Mouse (Mus musculus): ENCODE measurements at regions not wholly inside any gene's neighbourhood (a gene's known extent, or its start where the extent isn't known, plus 50 kb on each side); places are given as distances from the start of the nearest gene placed in this dataset.

GRCm38 (mm10) chr1:163562166-163562733, 158.8 kb upstream of the Gorab start:
- ATAC-seq (replicated peaks; ENCODE audit: low FRiP score, low read depth) (no peak), DNase-seq (ENCODE audit: low spot score) (no peak)
- H3K36me3 ChIP-seq (ENCODE audit: insufficient read depth, low read length) = no peaks in the 10 kb centered on the region
- H3K27me3 ChIP-seq (ENCODE audit: insufficient read depth, low read length) = no peaks in the 10 kb centered on the region
- H3K9ac ChIP-seq (ENCODE audit: low read depth, low read length) = no peak overlapping the region
- H3K4me3 ChIP-seq (replicated peaks; ENCODE audit: low read depth, low read length) = no peak overlapping the region
- no peak overlapping the region for H3K4me2 ChIP-seq (ENCODE audit: low read length)
- no peaks in the 10 kb centered on the region for H3K9me3 ChIP-seq (replicated peaks; ENCODE audit: low read length)
- H3K4me1 ChIP-seq (replicated peaks; ENCODE audit: insufficient read depth, low read length) = no peaks in the 10 kb centered on the region
- 37% methylated on average over 4 of the region's 4 CpGs for WGBS
- TF ChIP-seq CTCF (IDR thresholded peaks at IDR 0.05; ENCODE audit: low read depth) = no peak
- H3K27ac ChIP-seq = no peak overlapping the region

- DNase-seq (ENCODE audit: low spot score) = no peak
- Histone ChIP-seq H3K4me1 (replicated peaks; ENCODE audit: insufficient read depth, low read length) (no peaks in the 10 kb centered on the region), H3K4me2 (ENCODE audit: low read length) (no peak overlapping the region), H3K9me3 (replicated peaks; ENCODE audit: low read length) (no peaks in the 10 kb centered on the region), H3K36me3 (ENCODE audit: insufficient read depth, low read length) (no peaks in the 10 kb centered on the region), H3K9ac (ENCODE audit: low read depth, low read length) (no peak overlapping the region), H3K27ac (no peak overlapping the region), H3K27me3 (ENCODE audit: insufficient read depth, low read length) (no peaks in the 10 kb centered on the region), H3K4me3 (replicated peaks; ENCODE audit: low read depth, low read length) (no peak overlapping the region)
- WGBS = 57% methylated on average over 5 of the region's 5 CpGs
- no peak for ATAC-seq (replicated peaks; ENCODE audit: low FRiP score, low read depth)
- no peak for TF ChIP-seq CTCF (IDR thresholded peaks at IDR 0.05; ENCODE audit: low read depth)
Measured at GRCm38 (mm10) chr1:163561016-163561415, 157.5 kb upstream of the Gorab start.

- TF ChIP-seq CTCF (IDR thresholded peaks at IDR 0.05; ENCODE audit: low read depth) = no peak
- DNase-seq (ENCODE audit: low spot score) (peak; percentile 20), ATAC-seq (replicated peaks; ENCODE audit: low FRiP score, low read depth) (no peak)
- Histone ChIP-seq H3K9ac (ENCODE audit: low read depth, low read length) (no peak overlapping the region), H3K36me3 (ENCODE audit: insufficient read depth, low read length) (no peaks in the 10 kb centered on the region), H3K4me2 (ENCODE audit: low read length) (no peak overlapping the region), H3K9me3 (replicated peaks; ENCODE audit: low read length) (no peaks in the 10 kb centered on the region), H3K27ac (no peak overlapping the region), H3K27me3 (ENCODE audit: insufficient read depth, low read length) (no peaks in the 10 kb centered on the region), H3K4me1 (replicated peaks; ENCODE audit: insufficient read depth, low read length) (no peaks in the 10 kb centered on the region), H3K4me3 (replicated peaks; ENCODE audit: low read depth, low read length) (no peak overlapping the region)
- WGBS = 72% methylated on average over 8 of the region's 8 CpGs
Measured at GRCm38 (mm10) chr1:163560276-163560943, 156.9 kb upstream of the Gorab start.

- TF ChIP-seq CTCF (IDR thresholded peaks at IDR 0.05; ENCODE audit: low read depth) = no peak
- H3K4me3 ChIP-seq (replicated peaks; ENCODE audit: low read depth, low read length) = no peak overlapping the region
- 83% methylated on average over 7 of the region's 7 CpGs for WGBS
- H3K36me3 ChIP-seq (ENCODE audit: insufficient read depth, low read length) = no peaks in the 10 kb centered on the region
- no peak for ATAC-seq (replicated peaks; ENCODE audit: low FRiP score, low read depth)
- no peaks in the 10 kb centered on the region for H3K4me1 ChIP-seq (replicated peaks; ENCODE audit: insufficient read depth, low read length)
- no peak overlapping the region for H3K27ac ChIP-seq
- no peaks in the 10 kb centered on the region for H3K27me3 ChIP-seq (ENCODE audit: insufficient read depth, low read length)
- no peak for DNase-seq (ENCODE audit: low spot score)
- no peaks in the 10 kb centered on the region for H3K9me3 ChIP-seq (replicated peaks; ENCODE audit: low read length)
- no peak overlapping the region for H3K4me2 ChIP-seq (ENCODE audit: low read length)
- no peak overlapping the region for H3K9ac ChIP-seq (ENCODE audit: low read depth, low read length)
Measured at GRCm38 (mm10) chr1:163557875-163558274, 154.4 kb upstream of the Gorab start.

GRCm38 (mm10) chr1:163555185-163555584, 151.7 kb upstream of the Gorab start:
- H3K27ac ChIP-seq = no peak overlapping the region
- DNase-seq (ENCODE audit: low spot score) = no peak
- ATAC-seq (replicated peaks; ENCODE audit: low FRiP score, low read depth) = no peak
- H3K4me1 ChIP-seq (replicated peaks; ENCODE audit: insufficient read depth, low read length) = no peaks in the 10 kb centered on the region
- H3K9ac ChIP-seq (ENCODE audit: low read depth, low read length) = no peak overlapping the region
- no peaks in the 10 kb centered on the region for H3K9me3 ChIP-seq (replicated peaks; ENCODE audit: low read length)
- no peak overlapping the region for H3K4me3 ChIP-seq (replicated peaks; ENCODE audit: low read depth, low read length)
- H3K4me2 ChIP-seq (ENCODE audit: low read length) = no peak overlapping the region
- TF ChIP-seq CTCF (IDR thresholded peaks at IDR 0.05; ENCODE audit: low read depth) = no peak
- 81% methylated on average over 2 of the region's 2 CpGs for WGBS
- H3K27me3 ChIP-seq (ENCODE audit: insufficient read depth, low read length) = no peaks in the 10 kb centered on the region
- H3K36me3 ChIP-seq (ENCODE audit: insufficient read depth, low read length) = no peaks in the 10 kb centered on the region

- no peaks in the 10 kb centered on the region for H3K9me3 ChIP-seq (replicated peaks; ENCODE audit: low read length)
- H3K27ac ChIP-seq = no peak overlapping the region
- DNase-seq (ENCODE audit: low spot score) = no peak
- no peak for ATAC-seq (replicated peaks; ENCODE audit: low FRiP score, low read depth)
- no peak overlapping the region for H3K4me3 ChIP-seq (replicated peaks; ENCODE audit: low read depth, low read length)
- no peak for TF ChIP-seq CTCF (IDR thresholded peaks at IDR 0.05; ENCODE audit: low read depth)
- H3K27me3 ChIP-seq (ENCODE audit: insufficient read depth, low read length) = no peaks in the 10 kb centered on the region
- no peak overlapping the region for H3K4me2 ChIP-seq (ENCODE audit: low read length)
- no peaks in the 10 kb centered on the region for H3K4me1 ChIP-seq (replicated peaks; ENCODE audit: insufficient read depth, low read length)
- 81% methylated on average over 8 of the region's 8 CpGs for WGBS
- H3K36me3 ChIP-seq (ENCODE audit: insufficient read depth, low read length) = no peaks in the 10 kb centered on the region
- no peak overlapping the region for H3K9ac ChIP-seq (ENCODE audit: low read depth, low read length)
Measured at GRCm38 (mm10) chr1:163538776-163539492, 135.5 kb upstream of the Gorab start.
